Mouse (Mus musculus) small intestine, adult 2 months (tissue): ENCODE measurements around the gene Ngly1.

ENCODE experiments used
- CTCF ChIP-seq: fragments of 200-500 bp; IDR thresholded peaks from 2 replicates; pipeline ENCODE4 v1.5.1; 2012; ENCODE audit warnings: low read depth, mild to moderate bottlenecking, control low read depth, inconsistent platforms, low read length, moderate library complexity, mixed read lengths; ENCODE audit not compliant: insufficient replicate concordance, insufficient read length; ENCODE audit errors: extremely low read depth
- POLR2A ChIP-seq: fragments of 200-500 bp; IDR thresholded peaks from 2 replicates; pipeline ENCODE4 v1.6.1; 2012; ENCODE audit warnings: low read depth, mild to moderate bottlenecking, control low read depth, inconsistent platforms, low read length, moderate library complexity

DNA sequence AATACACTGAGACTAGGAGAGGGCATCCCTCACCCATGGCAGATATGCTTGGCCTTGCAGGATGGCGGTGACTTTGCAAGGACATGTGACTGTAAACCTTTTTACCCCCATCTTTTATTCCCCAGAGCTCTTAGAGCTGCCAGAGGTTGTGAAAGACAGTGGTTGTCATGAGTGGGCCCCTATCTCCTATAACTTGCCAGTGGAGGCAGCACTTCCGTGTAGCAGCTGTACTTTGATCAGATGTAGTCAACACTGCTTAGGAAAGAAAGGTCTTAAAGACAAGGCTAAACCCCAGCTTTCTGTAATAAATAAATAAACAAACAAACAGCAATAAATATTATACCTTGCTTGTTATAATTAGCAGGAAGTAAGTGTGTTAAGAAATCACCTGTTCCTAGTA lies 70.7 kb downstream of the Ngly1 start:
- TF ChIP-seq POLR2A (no peak), CTCF (no peak)
